22 mouse cellular contexts compared by ENCODE assay signal in genomic region chr8:94282453-94282985, GRCm38 (mm10). TPM values are rescaled to one million over a fixed set of nuclear protein-coding genes. Genes with fewer than 3 reads are reported as not detected.
DNase-seq lines count a peak whose midpoint lies in the region; ATAC-seq lines count a peak whose summit lies in the region.
"Had no signal": no experiment of that assay in that cellular context is flagged by ENCODE, and none has a peak within 500 bp of the region (broad histone marks: within the 10 kb centered on the region; RNA-seq: fewer than 3 reads in every experiment).

No protein-coding gene starts in this region.

- DNase-seq in left cerebral cortex, postnatal 4 days = peak; percentile 42
- no peak for DNase-seq in left cerebral cortex, adult 18-20 months (ENCODE audit: low spot score in 2 of 2)
- DNase-seq in cerebellum, adult 8-10 months = peak; percentile 11
- peak; percentile 9 to 30 for DNase-seq in cerebellum, postnatal 36 days
- DNase-seq in spleen, adult 18-20 months = no peak
- no peak for DNase-seq in lung, postnatal 14 days
- DNase-seq in gastrocnemius, postnatal 36 days = no peak
- DNase-seq: adrenal gland, postnatal 25 days; B cell, adult 2 months; gastrocnemius, postnatal 14 days; heart, postnatal 36 days; kidney, postnatal 36 days; layer of hippocampus, postnatal 36 days; lung, adult 2 months; lung, postnatal 36 days; midbrain, embryonic 14.5 days; thymus, postnatal 14 days had no signal

- intact Hi-C loops in left cerebral cortex, postnatal 4 days (cut with DNase I) = no loop called here
- intact Hi-C loops in gastrocnemius, postnatal 36 days (cut with DNase I) = no loop called here

- ATAC-seq in cerebellum, adult (ENCODE audit: insufficient number of reproducible peaks, low FRiP score, low TSS enrichment) = peak; percentile 56; the same call in 1 of the 2 replicates
- ATAC-seq: activated CD4-positive, CD25-positive, alpha-beta regulatory T cell, adult 4 months; forebrain, embryonic 16.5 days; intestine, postnatal 0 days; liver, embryonic 12.5 days had no signal

RNA-seq across cellular contexts. Expression of gene Slc12a3, which starts 46.5 kb away (rescaled TPM):
- total RNA-seq in left cerebral cortex, postnatal 4 days (2021) = under 1 TPM; 0.28 to 0.54 TPM
- total RNA-seq in left cerebral cortex, adult 18-20 months (2021) = under 1 TPM; 0.28 to 0.59 TPM
- not detected for total RNA-seq in gastrocnemius, postnatal 36 days (2021)
- total RNA-seq: gastrocnemius, postnatal 14 days had no signal

Comparison
In these comparisons a context has a peak if more than half of its experiments do, and no peak if none do; other contexts are left out.
1. DNase-seq: peak in left cerebral cortex, postnatal 4 days (single experiment), cerebellum, adult 8-10 months (single experiment) and cerebellum, postnatal 36 days (2 of 2); none in left cerebral cortex, adult 18-20 months (0 of 2), spleen, adult 18-20 months (0 of 2), lung, postnatal 14 days (single experiment) and gastrocnemius, postnatal 36 days (0 of 2).